Mouse (Mus musculus): ENCODE results near the gene Clps. TPM values are rescaled to one million over a fixed set of nuclear protein-coding genes. Genes with fewer than 3 reads are reported as not detected.

Gene Clps
- polyA plus RNA-seq, 1 experiment from 2014 or later, result 323 TPM

GRCm38 (mm10) chr17:28518615-28519071 lies 41.9 kb downstream of the Clps start:
- Histone ChIP-seq H3K27ac (ENCODE audit: low read depth) (peak overlapping the region; percentile 47; the same call in 1 of the 2 replicates), H3K4me1 (replicated peaks; ENCODE audit: control insufficient read depth, insufficient read depth, low read length) (peaks cover 32% of the 10 kb centered on the region), H3K27me3 (replicated peaks; ENCODE audit: control insufficient read depth, insufficient read depth, low read length) (0 out of 2 replicates have a peak, but pooled peaks cover 4% of the 10 kb centered on the region), H3K9me3 (ENCODE audit: control insufficient read depth, low read length) (no peaks in the 10 kb centered on the region), H3K9ac (ENCODE audit: low read length) (no peak overlapping the region), H3K36me3 (ENCODE audit: control insufficient read depth, insufficient read depth, low read length) (no peaks in the 10 kb centered on the region), H3K4me3 (ENCODE audit: low read depth, low read length) (peak overlapping the region; percentile 32), H3K4me2 (ENCODE audit: low read length) (peak overlapping the region; percentile 73)
- DNase-seq (ENCODE audit: low spot score) (no peak), ATAC-seq (replicated peaks; ENCODE audit: low FRiP score, low TSS enrichment, low read depth) (no peak)
- 31% methylated on average over 8 of the region's 8 CpGs for WGBS

GRCm38 (mm10) chr17:28517956-28518614 lies 42.5 kb downstream of the Clps start:
- ATAC-seq (replicated peaks; ENCODE audit: low FRiP score, low TSS enrichment, low read depth) (peak; percentile 38), DNase-seq (ENCODE audit: low spot score) (peak; percentile 80)
- peak overlapping the region; percentile 47 for H3K27ac ChIP-seq (ENCODE audit: low read depth)
- H3K4me3 ChIP-seq (ENCODE audit: low read depth, low read length), result peak overlapping the region; percentile 32
- peaks cover 29% of the 10 kb centered on the region for H3K4me1 ChIP-seq (replicated peaks; ENCODE audit: control insufficient read depth, insufficient read depth, low read length)
- under 1% methylated on average over 38 of the region's 46 CpGs for WGBS
- H3K27me3 ChIP-seq (replicated peaks; ENCODE audit: control insufficient read depth, insufficient read depth, low read length), result 0 out of 2 replicates have a peak, but pooled peaks cover 4% of the 10 kb centered on the region
- no peaks in the 10 kb centered on the region for H3K9me3 ChIP-seq (ENCODE audit: control insufficient read depth, low read length)
- peak overlapping the region; percentile 73 for H3K4me2 ChIP-seq (ENCODE audit: low read length)
- H3K36me3 ChIP-seq (ENCODE audit: control insufficient read depth, insufficient read depth, low read length), result no peaks in the 10 kb centered on the region
- peak overlapping the region; percentile 37 for H3K9ac ChIP-seq (ENCODE audit: low read length)

GRCm38 (mm10) chr17:28517441-28517955 lies 43.1 kb downstream of the Clps start, which contains the start of gene Fkbp5:
Fkbp5 (minus strand) TSS chr17:28517527.
- Histone ChIP-seq H3K27ac (ENCODE audit: low read depth) (peak within 1 kb of the TSS; percentile 47), H3K27me3 (replicated peaks; ENCODE audit: control insufficient read depth, insufficient read depth, low read length) (0 out of 2 replicates have a peak, but pooled peaks cover 4% of the 10 kb centered on the region), H3K4me3 (ENCODE audit: low read depth, low read length) (peak within 1 kb of the TSS; percentile 32), H3K9ac (ENCODE audit: low read length) (peak within 1 kb of the TSS; percentile 37), H3K4me2 (ENCODE audit: low read length) (peak within 1 kb of the TSS; percentile 73), H3K9me3 (ENCODE audit: control insufficient read depth, low read length) (no peaks in the 10 kb centered on the region), H3K36me3 (ENCODE audit: control insufficient read depth, insufficient read depth, low read length) (no peaks in the 10 kb centered on the region), H3K4me1 (replicated peaks; ENCODE audit: control insufficient read depth, insufficient read depth, low read length) (peaks cover 29% of the 10 kb centered on the region)
- 4% methylated on average over 16 of the region's 16 CpGs for WGBS
- DNase-seq (ENCODE audit: low spot score) (peak; percentile 79), ATAC-seq (replicated peaks; ENCODE audit: low FRiP score, low TSS enrichment, low read depth) (peak; percentile 21; the same call in 1 of the 2 replicates)

- 0 out of 2 replicates have a peak, but pooled peaks cover 4% of the 10 kb centered on the region for H3K27me3 ChIP-seq (replicated peaks; ENCODE audit: control insufficient read depth, insufficient read depth, low read length)
- no peak overlapping the region for H3K9ac ChIP-seq (ENCODE audit: low read length)
- H3K4me2 ChIP-seq (ENCODE audit: low read length), result peak overlapping the region; percentile 73; the same call in 1 of the 2 replicates
- no peaks in the 10 kb centered on the region for H3K36me3 ChIP-seq (ENCODE audit: control insufficient read depth, insufficient read depth, low read length)
- peaks cover 30% of the 10 kb centered on the region for H3K4me1 ChIP-seq (replicated peaks; ENCODE audit: control insufficient read depth, insufficient read depth, low read length)
- no peak overlapping the region for H3K4me3 ChIP-seq (ENCODE audit: low read depth, low read length)
- H3K27ac ChIP-seq (ENCODE audit: low read depth), result peak overlapping the region; percentile 47
- 55% methylated on average over 4 of the region's 4 CpGs for WGBS
- DNase-seq (ENCODE audit: low spot score) (no peak), ATAC-seq (replicated peaks; ENCODE audit: low FRiP score, low TSS enrichment, low read depth) (no peak)
- no peaks in the 10 kb centered on the region for H3K9me3 ChIP-seq (ENCODE audit: control insufficient read depth, low read length)
Measured at GRCm38 (mm10) chr17:28516881-28517280, 43.7 kb downstream of the Clps start.

- no peaks in the 10 kb centered on the region for H3K9me3 ChIP-seq (ENCODE audit: control insufficient read depth, low read length)
- H3K4me1 ChIP-seq (replicated peaks; ENCODE audit: control insufficient read depth, insufficient read depth, low read length), result peaks cover 37% of the 10 kb centered on the region
- WGBS, result 62% methylated on average over 10 of the region's 10 CpGs
- no peak for ATAC-seq (replicated peaks; ENCODE audit: low FRiP score, low TSS enrichment, low read depth)
- H3K27me3 ChIP-seq (replicated peaks; ENCODE audit: control insufficient read depth, insufficient read depth, low read length), result 0 out of 2 replicates have a peak, but pooled peaks cover under 1% of the 10 kb centered on the region
- no peak overlapping the region for H3K9ac ChIP-seq (ENCODE audit: low read length)
- H3K4me3 ChIP-seq (ENCODE audit: low read depth, low read length), result no peak overlapping the region
- H3K4me2 ChIP-seq (ENCODE audit: low read length), result no peak overlapping the region
- H3K36me3 ChIP-seq (ENCODE audit: control insufficient read depth, insufficient read depth, low read length), result no peaks in the 10 kb centered on the region
- no peak for DNase-seq (ENCODE audit: low spot score)
- no peak overlapping the region for H3K27ac ChIP-seq (ENCODE audit: low read depth)
Measured at GRCm38 (mm10) chr17:28515431-28516341, 44.9 kb downstream of the Clps start.

GRCm38 (mm10) chr17:28514555-28514954 lies 46.0 kb downstream of the Clps start:
- Histone ChIP-seq H3K4me1 (replicated peaks; ENCODE audit: control insufficient read depth, insufficient read depth, low read length) (peaks cover 41% of the 10 kb centered on the region), H3K4me2 (ENCODE audit: low read length) (no peak overlapping the region), H3K9ac (ENCODE audit: low read length) (no peak overlapping the region), H3K4me3 (ENCODE audit: low read depth, low read length) (no peak overlapping the region), H3K9me3 (ENCODE audit: control insufficient read depth, low read length) (no peaks in the 10 kb centered on the region), H3K27me3 (replicated peaks; ENCODE audit: control insufficient read depth, insufficient read depth, low read length) (no peaks in the 10 kb centered on the region), H3K27ac (ENCODE audit: low read depth) (no peak overlapping the region), H3K36me3 (ENCODE audit: control insufficient read depth, insufficient read depth, low read length) (no peaks in the 10 kb centered on the region)
- ATAC-seq (replicated peaks; ENCODE audit: low FRiP score, low TSS enrichment, low read depth) (no peak), DNase-seq (ENCODE audit: low spot score) (no peak)
- 58% methylated on average over 5 of the region's 5 CpGs for WGBS

GRCm38 (mm10) chr17:28513844-28514243 lies 46.7 kb downstream of the Clps start:
- H3K27me3 ChIP-seq (replicated peaks; ENCODE audit: control insufficient read depth, insufficient read depth, low read length), result no peaks in the 10 kb centered on the region
- no peak overlapping the region for H3K4me3 ChIP-seq (ENCODE audit: low read depth, low read length)
- DNase-seq (ENCODE audit: low spot score) (no peak), ATAC-seq (replicated peaks; ENCODE audit: low FRiP score, low TSS enrichment, low read depth) (no peak)
- 65% methylated on average over 7 of the region's 7 CpGs for WGBS
- H3K27ac ChIP-seq (ENCODE audit: low read depth), result no peak overlapping the region
- no peak overlapping the region for H3K9ac ChIP-seq (ENCODE audit: low read length)
- H3K4me2 ChIP-seq (ENCODE audit: low read length), result no peak overlapping the region
- no peaks in the 10 kb centered on the region for H3K36me3 ChIP-seq (ENCODE audit: control insufficient read depth, insufficient read depth, low read length)
- H3K9me3 ChIP-seq (ENCODE audit: control insufficient read depth, low read length), result no peaks in the 10 kb centered on the region
- peaks cover 41% of the 10 kb centered on the region for H3K4me1 ChIP-seq (replicated peaks; ENCODE audit: control insufficient read depth, insufficient read depth, low read length)

DNA sequence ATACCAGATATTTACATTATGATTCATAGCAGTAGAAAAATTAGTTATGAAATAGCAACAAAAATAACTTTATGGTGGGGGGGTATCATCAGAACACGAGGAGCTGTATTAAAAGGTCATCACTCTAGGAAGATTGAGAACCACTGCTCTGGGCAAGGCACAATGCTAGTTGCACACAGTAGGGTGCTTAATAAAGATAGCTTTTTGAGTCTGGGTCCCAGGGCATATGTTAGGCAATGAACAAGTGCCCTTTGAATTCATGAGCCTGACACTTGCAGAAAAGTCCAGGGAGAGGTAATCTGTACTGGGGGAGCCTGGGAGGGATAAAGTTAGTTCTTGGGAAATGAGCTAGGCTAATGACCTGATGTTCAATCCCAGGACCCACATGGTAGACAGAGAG lies 47.2 kb downstream of the Clps start:
- Histone ChIP-seq H3K27me3 (replicated peaks; ENCODE audit: control insufficient read depth, insufficient read depth, low read length) (no peaks in the 10 kb centered on the region), H3K4me1 (replicated peaks; ENCODE audit: control insufficient read depth, insufficient read depth, low read length) (peaks cover 36% of the 10 kb centered on the region), H3K9ac (ENCODE audit: low read length) (no peak overlapping the region), H3K4me3 (ENCODE audit: low read depth, low read length) (no peak overlapping the region), H3K4me2 (ENCODE audit: low read length) (no peak overlapping the region), H3K9me3 (ENCODE audit: control insufficient read depth, low read length) (no peaks in the 10 kb centered on the region), H3K27ac (ENCODE audit: low read depth) (no peak overlapping the region), H3K36me3 (ENCODE audit: control insufficient read depth, insufficient read depth, low read length) (no peaks in the 10 kb centered on the region)
- ATAC-seq (replicated peaks; ENCODE audit: low FRiP score, low TSS enrichment, low read depth), result no peak
- DNase-seq (ENCODE audit: low spot score), result no peak
- 59% methylated on average over 1 of the region's 1 CpGs for WGBS

Data from intestine, embryonic 14.5 days (tissue).